Mouse (Mus musculus): ENCODE data around the gene Rock2.

- TF ChIP-seq CTCF (IDR thresholded peaks at IDR 0.05; ENCODE audit: low read depth, low read length) (no peak), TAL1 (conservative IDR thresholded peaks at IDR 0.05; ENCODE audit: low read depth, low read length) (no peak), POLR2AphosphoS5 (IDR thresholded peaks at IDR 0.05; ENCODE audit: insufficient replicate concordance, low read depth, low read length) (no peak)
Observed at GRCm38 (mm10) chr12:16907953-16908648, 13.4 kb downstream of the Rock2 start.
